Mouse (Mus musculus) gastrocnemius, postnatal 4 days (tissue): ENCODE measurements around the gene Zdhhc18. TPM values are rescaled to one million over a fixed set of nuclear protein-coding genes. Genes with fewer than 3 reads are reported as not detected.

Experiments
- DNase-seq, 2 experiments: peaks; one replicate each; pipeline ENCODE4 v3.0.0; 2021 to 2022; ENCODE audit warnings: low spot score in 2 of 2, mixed read lengths in 2 of 2
- total RNA-seq, 2 experiments: library from RNA; stranded (reverse); gene quantifications; 2 replicates each; pipeline ENCODE4 v1.2.3; 2021

Gene Zdhhc18
- total RNA-seq, 2 experiments from 2014 or later: 20.8 to 23.7 TPM

GRCm38 (mm10) chr4:133607284-133607683, 42.7 kb downstream of the Zdhhc18 start:
- no peak for DNase-seq

DNA sequence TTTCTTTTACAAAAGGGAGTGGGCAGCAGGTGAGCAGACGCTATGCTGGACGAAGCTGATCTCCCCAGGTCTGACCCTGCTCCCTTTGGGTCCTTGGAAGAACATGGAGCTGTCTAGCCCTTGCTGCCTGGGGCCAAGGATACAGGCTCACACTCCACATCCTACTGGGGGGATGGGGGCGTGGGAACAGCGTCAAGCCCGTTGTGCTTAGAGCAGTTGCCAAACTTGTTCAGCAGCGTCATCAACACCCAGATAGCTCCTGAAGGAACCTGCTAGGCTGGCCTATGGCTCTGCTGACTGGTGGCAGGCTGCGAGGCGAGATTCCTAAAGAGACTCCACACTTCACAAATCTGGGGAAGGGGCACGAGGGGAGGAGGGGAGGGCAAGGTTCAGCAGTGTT, 44.6 kb downstream of the Zdhhc18 start:
- DNase-seq: no peak

DNA sequence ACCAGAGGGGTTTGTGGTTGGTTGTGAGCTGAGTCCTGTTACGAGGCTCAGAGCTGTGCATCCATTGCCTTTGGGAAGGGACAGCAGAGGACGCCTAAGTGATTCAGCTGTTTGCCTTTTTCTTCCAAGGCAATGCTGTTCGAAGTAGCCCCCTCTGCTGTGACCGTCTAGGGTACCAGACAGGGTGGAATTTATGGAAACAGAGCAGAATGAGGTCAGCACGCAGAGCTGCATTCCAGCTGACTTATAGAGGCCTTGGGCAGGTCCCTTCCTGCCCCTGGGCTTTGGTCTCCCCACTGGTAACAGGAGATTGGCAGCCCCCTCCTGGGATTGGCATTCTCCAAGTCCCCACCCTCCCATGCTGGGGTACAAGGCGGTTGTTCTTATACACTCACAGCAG, 45.1 kb downstream of the Zdhhc18 start:
- no peak for DNase-seq

DNA sequence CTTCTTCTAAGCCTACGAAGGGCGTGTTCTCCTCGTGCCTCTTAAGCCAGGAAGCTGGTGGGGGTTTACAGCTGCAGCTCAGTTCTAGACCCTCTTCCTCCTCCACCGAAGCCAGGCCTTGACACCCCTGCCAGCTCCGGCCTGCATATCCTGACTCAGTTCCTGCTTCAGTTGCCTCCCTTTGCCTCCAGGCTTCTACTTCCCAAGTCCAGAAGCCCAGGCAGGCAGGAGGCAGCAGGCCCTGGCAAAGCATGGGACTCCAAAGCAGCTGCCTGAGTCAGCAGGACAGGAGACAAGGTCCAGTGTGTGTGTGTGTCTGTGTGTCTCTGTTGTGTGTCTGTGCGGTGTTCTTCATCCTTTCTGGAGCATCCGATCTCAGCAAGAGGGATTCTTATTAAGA, 45.8 kb downstream of the Zdhhc18 start:
- no peak for DNase-seq

DNA sequence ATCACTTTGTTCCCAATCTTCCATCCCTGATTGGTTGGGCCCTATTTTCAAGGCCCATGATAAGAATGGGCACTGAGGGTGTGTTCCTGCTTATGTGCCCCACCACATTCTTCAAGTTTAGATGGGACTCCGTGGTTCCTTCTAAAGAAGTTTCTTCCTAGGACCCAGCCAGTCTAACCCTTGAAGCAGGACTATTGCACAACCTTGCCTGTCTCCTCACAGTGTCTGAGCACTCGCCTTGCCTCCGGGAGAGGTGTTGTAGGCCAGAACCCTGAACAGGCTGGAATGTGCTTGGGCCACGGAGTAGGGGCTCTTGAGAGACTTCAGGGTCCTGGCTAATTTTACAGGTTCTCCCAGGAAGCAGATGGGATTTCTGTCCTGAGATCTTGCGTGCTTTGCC, 46.9 kb downstream of the Zdhhc18 start:
- DNase-seq: no peak

- no peak for DNase-seq
Observed at GRCm38 (mm10) chr4:133601721-133602218, 48.2 kb downstream of the Zdhhc18 start, which contains the start of gene Sfn. Sfn (minus strand) TSS chr4:133602168.

GRCm38 (mm10) chr4:133600306-133600705, 49.6 kb downstream of the Zdhhc18 start:
- no peak for DNase-seq

GRCm38 (mm10) chr4:133599571-133600073, 50.3 kb downstream of the Zdhhc18 start:
- DNase-seq: peak; percentile 80 to 87

- DNase-seq: no peak
Observed at GRCm38 (mm10) chr4:133599116-133599515, 50.8 kb downstream of the Zdhhc18 start.

- no peak for DNase-seq
Observed at GRCm38 (mm10) chr4:133598616-133599015, 51.3 kb downstream of the Zdhhc18 start.

GRCm38 (mm10) chr4:133596084-133596483, 53.9 kb downstream of the Zdhhc18 start:
- DNase-seq: no peak

GRCm38 (mm10) chr4:133595538-133595937, 54.4 kb downstream of the Zdhhc18 start:
- no peak for DNase-seq

DNA sequence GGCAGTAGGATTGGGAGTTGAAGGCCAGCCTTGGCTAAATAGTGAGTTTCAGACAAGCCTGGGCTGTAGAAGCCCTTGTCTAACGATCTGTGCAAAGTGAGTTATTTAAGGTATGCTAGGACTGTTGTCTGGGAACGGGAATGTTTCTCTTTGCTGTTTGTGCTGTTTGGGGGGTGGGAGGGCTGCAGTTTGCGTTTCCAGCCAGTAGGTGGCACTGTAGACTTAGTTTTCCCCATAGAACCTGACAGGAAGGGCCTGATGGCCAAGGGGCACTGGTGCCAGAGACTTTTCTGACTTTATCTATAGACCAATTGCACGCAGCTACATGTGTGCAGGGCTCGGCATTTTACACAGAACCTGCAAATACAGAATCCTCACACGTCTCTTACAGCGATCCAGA, 57.4 kb downstream of the Zdhhc18 start:
- DNase-seq: peak in 1 of 2 experiments; percentile 55

- DNase-seq: peak in 1 of 2 experiments; percentile 78
Observed at GRCm38 (mm10) chr4:133584059-133584951, 65.6 kb downstream of the Zdhhc18 start, which contains the start of gene Gpn2. Gpn2 (plus strand) TSS chr4:133584362.

DNA sequence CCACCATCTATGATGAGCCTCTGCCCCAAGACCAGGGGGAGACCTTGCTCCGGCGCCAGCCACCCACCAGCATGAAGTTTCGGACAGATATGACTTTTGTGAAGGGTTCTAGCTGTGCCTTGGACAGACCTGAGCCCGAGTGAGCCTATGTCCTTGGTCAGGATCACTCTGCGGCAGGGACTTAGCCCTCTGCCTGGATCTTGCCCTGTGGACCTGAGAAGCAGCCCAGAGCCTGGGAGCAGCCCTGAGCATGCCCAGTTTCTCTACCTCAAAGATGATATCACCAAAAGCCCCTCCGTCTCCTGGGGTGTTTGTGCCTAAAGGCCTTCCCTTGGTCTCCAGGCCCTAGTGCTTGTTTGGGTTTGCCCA, 66.3 kb downstream of the Zdhhc18 start:
- DNase-seq: no peak

DNA sequence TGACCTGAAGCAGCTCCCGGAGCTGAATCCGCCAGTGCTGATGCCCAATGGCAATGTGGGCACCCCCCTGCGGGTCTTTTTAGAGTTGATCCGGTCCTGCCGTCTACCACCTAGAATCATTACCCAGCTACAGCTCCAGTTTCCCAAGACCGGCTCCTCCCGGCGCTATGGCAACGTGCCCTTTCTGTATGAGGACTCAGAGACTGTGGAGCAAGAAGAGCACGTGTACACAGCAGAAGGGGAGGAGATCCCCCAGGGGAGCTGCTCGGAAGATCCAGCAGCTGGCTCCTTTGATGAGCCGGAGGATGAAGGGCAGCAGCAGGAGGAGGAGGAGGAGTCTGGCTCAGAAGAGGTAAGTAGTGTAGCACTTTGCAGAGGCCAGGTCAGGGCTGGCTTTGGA, 72.0 kb downstream of the Zdhhc18 start:
- DNase-seq: no peak

DNA sequence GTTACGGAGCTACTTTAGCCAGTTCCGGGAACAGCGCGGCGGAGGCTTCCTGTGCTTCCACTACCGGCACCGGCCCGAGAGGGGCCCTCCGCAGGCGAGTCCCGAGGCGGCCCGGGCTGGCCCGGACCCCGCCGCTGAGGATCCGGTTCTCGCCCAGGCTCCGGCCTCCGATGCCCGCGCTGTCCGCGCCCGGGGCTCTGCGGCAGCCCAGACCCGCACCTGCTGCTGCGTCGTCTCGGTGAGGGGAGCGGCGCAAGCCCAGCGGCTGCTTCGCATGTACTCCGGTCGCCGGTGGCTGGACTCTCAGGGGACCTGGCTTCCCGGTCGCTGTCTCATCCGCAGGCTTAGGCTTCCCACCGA, 75.1 kb downstream of the Zdhhc18 start:
- DNase-seq: no peak

GRCm38 (mm10) chr4:133574070-133574842, 75.7 kb downstream of the Zdhhc18 start, which contains the start of gene Gpatch3:
Gpatch3 (plus strand) TSS chr4:133574745.
- peak; percentile 83 to 92 for DNase-seq

DNA sequence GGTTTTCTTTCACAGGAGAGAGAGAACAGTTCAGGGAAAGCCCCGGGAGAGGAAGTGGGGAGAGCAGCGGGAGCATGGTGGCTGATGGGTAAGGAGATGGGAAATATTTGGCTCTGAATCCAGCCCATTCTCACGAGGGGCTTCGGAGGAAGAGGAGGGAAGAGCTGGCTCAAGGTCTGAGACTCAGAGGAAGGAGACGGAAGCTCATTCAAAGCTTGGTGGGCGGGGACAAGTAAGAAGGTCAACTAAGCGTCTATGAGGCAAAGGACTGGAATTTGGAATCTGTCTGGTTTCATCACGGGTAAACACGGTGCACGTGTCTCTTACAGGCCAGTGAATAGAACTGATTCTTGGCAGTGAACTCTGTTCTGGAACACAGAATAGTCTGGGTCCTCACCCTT, 79.9 kb downstream of the Zdhhc18 start:
- no peak for DNase-seq

DNA sequence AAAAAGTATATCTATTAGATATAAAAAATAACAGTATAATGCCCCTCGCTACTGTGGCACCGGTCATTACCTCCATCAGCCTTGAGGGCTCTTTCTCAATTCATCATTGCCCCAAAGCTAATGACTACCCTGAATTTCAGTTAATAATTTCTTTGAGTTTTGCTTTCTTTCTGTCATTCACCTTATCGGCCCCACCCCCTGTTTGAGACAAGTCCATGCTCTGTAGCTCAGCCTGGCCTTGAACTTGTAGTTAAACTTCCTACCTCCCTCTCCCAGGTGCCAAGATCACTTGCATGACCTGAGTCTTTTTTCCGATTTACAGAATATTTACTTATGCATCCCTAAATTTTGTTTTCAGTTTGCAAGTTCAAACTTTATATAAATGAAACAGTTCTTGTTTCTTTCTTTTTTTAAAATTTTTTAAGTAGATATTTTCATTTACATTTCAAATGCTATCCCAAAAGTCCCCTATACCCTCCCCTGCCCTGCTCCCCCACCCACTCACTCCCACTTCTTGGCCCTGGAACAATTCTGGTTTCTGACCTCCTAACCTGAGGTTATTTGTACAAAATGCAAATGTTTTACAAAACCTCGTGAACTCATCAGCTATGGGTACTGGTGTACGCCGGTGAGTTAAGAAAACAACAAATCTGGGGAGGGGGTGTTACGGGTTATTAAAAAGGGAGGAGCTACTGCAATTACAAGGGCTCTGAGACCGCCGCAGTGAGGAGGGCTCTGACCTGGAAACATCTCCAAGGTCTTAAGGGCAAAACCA, 80.5 kb downstream of the Zdhhc18 start:
- no peak for DNase-seq

- no peak for DNase-seq
Observed at GRCm38 (mm10) chr4:133567251-133567650, 82.7 kb downstream of the Zdhhc18 start.
